In genomic region chr4:129701503-129702377, GRCm38 (mm10) we compare ENCODE assay signal across 9 mouse cellular contexts. TPM values are rescaled to one million over a fixed set of nuclear protein-coding genes. Genes with fewer than 3 reads are reported as not detected.
DNase-seq lines count a peak whose midpoint lies in the region; ATAC-seq and TF ChIP-seq lines count a peak whose summit lies in the region.
"Had no signal": no experiment of that assay in that cellular context is flagged by ENCODE, and none has a peak within 500 bp of the region (broad histone marks: within the 10 kb centered on the region; RNA-seq: fewer than 3 reads in every experiment).

No protein-coding gene starts in this region.

- no peaks in the 10 kb centered on the region for H3K79me2 ChIP-seq in CH12.LX (replicated peaks; ENCODE audit: control insufficient read depth, extremely low read depth, insufficient read depth, poor library complexity, severe bottlenecking)

- H3K4me2 ChIP-seq in CH12.LX (ENCODE audit: insufficient read depth, low read depth, poor library complexity, severe bottlenecking) = no peak overlapping the region; the same call in 1 of the 2 replicates
- H3K4me2 ChIP-seq in heart, embryonic 14.5 days (ENCODE audit: low read length) = peak overlapping the region; percentile 36
- H3K4me2 ChIP-seq in liver, embryonic 12.5 days = peak overlapping the region; percentile 55
- H3K4me2 ChIP-seq in stomach, embryonic 14.5 days (replicated peaks; ENCODE audit: low read depth, low read length) = no peak overlapping the region

- TF ChIP-seq RAD21 in CH12.LX (IDR thresholded peaks at IDR 0.05; ENCODE audit: low read depth, low read length) = peak; percentile 90

- H3K27ac ChIP-seq in CH12.LX (ENCODE audit: insufficient read depth, low read depth) = no peak overlapping the region
- H3K27ac ChIP-seq in heart, embryonic 14.5 days (replicated peaks in 1 of 2; ENCODE audit: control insufficient read depth in 1 of 2, insufficient read depth in 1 of 2, low read depth in 2 of 2, low read length in 2 of 2) = peak overlapping the region; percentile 81 to 84
- H3K27ac ChIP-seq in liver, embryonic 12.5 days = no peak overlapping the region
- peak overlapping the region; percentile 84 for H3K27ac ChIP-seq in stomach, embryonic 14.5 days (ENCODE audit: low read length)
- H3K27ac ChIP-seq: macrophage had no signal

- peak; percentile 61 to 90 for TF ChIP-seq CTCF in CH12.LX (conservative IDR thresholded peaks at IDR 0.05 in 1 of 2, IDR thresholded peaks at IDR 0.05 in 1 of 2; ENCODE audit: low read depth in 2 of 2, low read length in 2 of 2)

- WGBS in heart, embryonic 14.5 days = 47% methylated on average over 17 of the region's 17 CpGs
- 45% methylated on average over 17 of the region's 17 CpGs for WGBS in liver, embryonic 12.5 days (ENCODE audit: insufficient replicate concordance)
- WGBS in stomach, embryonic 14.5 days = 46% methylated on average over 17 of the region's 17 CpGs

- H3K27me3 ChIP-seq in CH12.LX (replicated peaks) = no peaks in the 10 kb centered on the region
- no peaks in the 10 kb centered on the region for H3K27me3 ChIP-seq in heart, embryonic 14.5 days (ENCODE audit: control insufficient read depth, insufficient read depth, low read length)
- no peaks in the 10 kb centered on the region for H3K27me3 ChIP-seq in liver, embryonic 12.5 days (replicated peaks)
- no peaks in the 10 kb centered on the region for H3K27me3 ChIP-seq in stomach, embryonic 14.5 days (ENCODE audit: control insufficient read depth, insufficient read depth, low read length)

- H3K4me1 ChIP-seq in CH12.LX (ENCODE audit: control insufficient read depth in 1 of 2, insufficient read depth in 2 of 2) = peaks cover 5 to 24% of the 10 kb centered on the region in 2 experiments
- peaks cover 15 to 28% of the 10 kb centered on the region in 2 experiments for H3K4me1 ChIP-seq in heart, embryonic 14.5 days (ENCODE audit: control insufficient read depth in 2 of 2, insufficient read depth in 2 of 2, low read length in 2 of 2)
- peaks cover 21% of the 10 kb centered on the region for H3K4me1 ChIP-seq in liver, embryonic 12.5 days
- H3K4me1 ChIP-seq in stomach, embryonic 14.5 days (ENCODE audit: control insufficient read depth, insufficient read depth, low read length) = peaks cover 25% of the 10 kb centered on the region

- TF ChIP-seq EP300 in CH12.LX (IDR thresholded peaks at IDR 0.05; ENCODE audit: low read length) = no peak

- in situ Hi-C loops in CH12.LX (cut with MboI; ENCODE audit: low pct_ligation_motif_present, low pct_unique_long_range_greater_than_20kb, low sequenced_read_pairs) = loop anchor here (5.0 to 25.0 kb wide), 3 partner anchors 71 to 386 kb away; no protein-coding TSS in a partner anchor

- DNase-seq in CH12.LX (ENCODE audit: extremely low read depth) = peak; percentile 90
- peak; percentile 93 for DNase-seq in c-Kit-positive CD71-negative TER-119-negative erythroid progenitor cells, embryonic 14.5 days (ENCODE audit: low read depth)
- peak; percentile 48 for DNase-seq in fibroblast of lung, adult 2 months (ENCODE audit: low read depth)
- DNase-seq in kidney, postnatal 10 days = peak; percentile 92
- peak; percentile 80 to 87 for DNase-seq in natural killer cell, adult 2 months (ENCODE audit: low spot score in 2 of 2)

- dilution Hi-C loops in CH12.LX (cut with MboI; ENCODE audit: extremely low pct_ligation_motif_present, extremely low pct_unique_long_range_greater_than_20kb, low sequenced_read_pairs) = no loop called here

- ATAC-seq in heart, embryonic 14.5 days (ENCODE audit: insufficient number of reproducible peaks, insufficient read depth, low FRiP score, low read depth) = no peak
- ATAC-seq in liver, embryonic 12.5 days = 0 out of 2 replicates have a peak, but pooled peaks have one; percentile 41
- peak; percentile 43; the same call in 1 of the 2 replicates for ATAC-seq in stomach, embryonic 14.5 days (ENCODE audit: insufficient number of reproducible peaks, insufficient read depth, low FRiP score, low read depth)

- H3K9ac ChIP-seq in CH12.LX (ENCODE audit: insufficient read depth, low read depth) = no peak overlapping the region
- peak overlapping the region; percentile 54 for H3K9ac ChIP-seq in heart, embryonic 14.5 days (ENCODE audit: low read length)
- H3K9ac ChIP-seq in liver, embryonic 12.5 days = no peak overlapping the region
- H3K9ac ChIP-seq in stomach, embryonic 14.5 days (replicated peaks; ENCODE audit: low read depth, low read length) = no peak overlapping the region

- no peak for TF ChIP-seq POLR2A in CH12.LX (IDR thresholded peaks at IDR 0.05; ENCODE audit: low read depth, low read length)

- H3K9me3 ChIP-seq in CH12.LX (replicated peaks; ENCODE audit: low read length) = no peaks in the 10 kb centered on the region
- no peaks in the 10 kb centered on the region for H3K9me3 ChIP-seq in heart, embryonic 14.5 days (ENCODE audit: control insufficient read depth, low read length)
- no peaks in the 10 kb centered on the region for H3K9me3 ChIP-seq in liver, embryonic 12.5 days (replicated peaks)
- no peaks in the 10 kb centered on the region for H3K9me3 ChIP-seq in stomach, embryonic 14.5 days (ENCODE audit: control insufficient read depth, low read depth, low read length)

- peaks cover 22 to 57% of the 10 kb centered on the region in 2 experiments for H3K36me3 ChIP-seq in CH12.LX (replicated peaks in 1 of 2; ENCODE audit: control insufficient read depth in 1 of 2, insufficient read depth in 1 of 2, low read length in 1 of 2)
- H3K36me3 ChIP-seq in heart, embryonic 14.5 days (ENCODE audit: control insufficient read depth, insufficient read depth, low read length) = peaks cover 47% of the 10 kb centered on the region
- H3K36me3 ChIP-seq in liver, embryonic 12.5 days = peaks cover 45% of the 10 kb centered on the region
- peaks cover 35% of the 10 kb centered on the region for H3K36me3 ChIP-seq in stomach, embryonic 14.5 days (ENCODE audit: control insufficient read depth, insufficient read depth, low read length)

- no peak overlapping the region for H3K4me3 ChIP-seq in CH12.LX (replicated peaks in 1 of 3; ENCODE audit: low read depth in 2 of 3, low read length in 2 of 3, poor library complexity in 1 of 3)
- H3K4me3 ChIP-seq in heart, embryonic 14.5 days (ENCODE audit: control insufficient read depth in 1 of 2, insufficient read depth in 1 of 2, low read depth in 1 of 2, low read length in 2 of 2) = no peak overlapping the region
- H3K4me3 ChIP-seq in liver, embryonic 12.5 days = peak overlapping the region; percentile 18
- H3K4me3 ChIP-seq in stomach, embryonic 14.5 days (ENCODE audit: low read depth, low read length) = no peak overlapping the region

TF ChIP-seq in CH12.LX, 34 proteins besides CTCF, POLR2A, EP300 and RAD21 (continues in another document):
- TF ChIP-seq NELFE (IDR thresholded peaks at IDR 0.05; ENCODE audit: low read depth, low read length) (no peak), TCF12 (IDR thresholded peaks at IDR 0.05; ENCODE audit: low read depth, low read length) (no peak), HCFC1 (IDR thresholded peaks at IDR 0.05; ENCODE audit: low read depth, low read length) (peak; percentile 26; the same call in 1 of the 2 replicates), MAZ (IDR thresholded peaks at IDR 0.05; ENCODE audit: low read depth, low read length) (no peak), MAFK (IDR thresholded peaks at IDR 0.05; ENCODE audit: insufficient replicate concordance, low read length) (no peak), POLR2AphosphoS2 (IDR thresholded peaks at IDR 0.05; ENCODE audit: low read depth, low read length) (peak; percentile 85), NRF1 (IDR thresholded peaks at IDR 0.05; ENCODE audit: low read depth, low read length) (no peak), ZC3H11A (IDR thresholded peaks at IDR 0.05; ENCODE audit: low read depth, low read length) (no peak), ETS1 (conservative IDR thresholded peaks at IDR 0.05; ENCODE audit: low read depth, low read length) (no peak), ZKSCAN1 (IDR thresholded peaks at IDR 0.05; ENCODE audit: borderline replicate concordance, low read depth, low read length) (no peak), ELF1 (IDR thresholded peaks at IDR 0.05; ENCODE audit: low read depth, low read length) (peak; percentile 60; the same call in 1 of the 2 replicates), CHD2 (IDR thresholded peaks at IDR 0.05; ENCODE audit: low read length) (no peak), MEF2A (IDR thresholded peaks at IDR 0.05; ENCODE audit: borderline replicate concordance, low read depth, low read length) (0 out of 2 replicates have a peak, but pooled peaks have one; percentile 21), USF1 (IDR thresholded peaks at IDR 0.05; ENCODE audit: low read depth, low read length) (no peak), GABPA (IDR thresholded peaks at IDR 0.05; ENCODE audit: insufficient replicate concordance, low read depth, low read length) (no peak), E2F4 (IDR thresholded peaks at IDR 0.05; ENCODE audit: insufficient replicate concordance, low read depth, low read length) (no peak), IRF4 (IDR thresholded peaks at IDR 0.05; ENCODE audit: low read depth, low read length) (peak; percentile 94), CHD1 (IDR thresholded peaks at IDR 0.05; ENCODE audit: low read depth, low read length) (no peak)

RNA-seq across cellular contexts. Expression of gene Tmem39b, which starts 5.1 kb away (rescaled TPM):
- total RNA-seq in CH12.LX (2012; rRNA removed) (11.3 and 11.9 TPM in 2 replicates), CH12.LX (2014; rRNA removed) (13.9 and 14.6 TPM in 2 replicates)
- 33.5 and 37.7 TPM in 2 replicates for polyA plus RNA-seq in CH12.LX (2012; ENCODE audit: insufficient read length, low read depth)
- 7.1 and 13.4 TPM in 2 replicates for polyA plus RNA-seq in heart, embryonic 14.5 days (2014; fragmentation: Nextera tagmentation; extraction: Ambion mirVana)
- 4.9 and 6.0 TPM in 2 replicates for polyA plus RNA-seq in liver, embryonic 12.5 days (2016; fragmentation: Nextera tagmentation; extraction: Ambion mirVana)
- 27.6 and 27.7 TPM in 2 replicates for polyA plus RNA-seq in stomach, embryonic 14.5 days (2014; fragmentation: Nextera tagmentation; extraction: Ambion mirVana)

RNA-seq across cellular contexts. Expression of gene Kpna6, which starts 29.2 kb away (rescaled TPM):
- total RNA-seq in CH12.LX (2012; rRNA removed) (17.3 and 23.9 TPM in 2 replicates), CH12.LX (2014; rRNA removed) (19.6 and 22.4 TPM in 2 replicates)
- 25.8 and 26.4 TPM in 2 replicates for polyA plus RNA-seq in CH12.LX (2012; ENCODE audit: insufficient read length, low read depth)
- polyA plus RNA-seq in heart, embryonic 14.5 days (2014; fragmentation: Nextera tagmentation; extraction: Ambion mirVana) = 11.5 and 14.2 TPM in 2 replicates
- polyA plus RNA-seq in liver, embryonic 12.5 days (2016; fragmentation: Nextera tagmentation; extraction: Ambion mirVana) = 10.0 and 10.3 TPM in 2 replicates
- 12.0 and 14.4 TPM in 2 replicates for polyA plus RNA-seq in stomach, embryonic 14.5 days (2014; fragmentation: Nextera tagmentation; extraction: Ambion mirVana)

RNA-seq across cellular contexts. Expression of gene Khdrbs1, which starts 40.4 kb away (rescaled TPM):
- 58.6 and 65.9 TPM in 2 replicates for total RNA-seq in CH12.LX (2012; rRNA removed)
- 67.4 and 79.0 TPM in 2 replicates for total RNA-seq in CH12.LX (2014; rRNA removed)
- polyA plus RNA-seq in CH12.LX (2012; ENCODE audit: insufficient read length, low read depth) = 125 TPM in 2 replicates
- polyA plus RNA-seq in heart, embryonic 14.5 days (2014; fragmentation: Nextera tagmentation; extraction: Ambion mirVana) = 69.6 and 74.0 TPM in 2 replicates
- polyA plus RNA-seq in liver, embryonic 12.5 days (2016; fragmentation: Nextera tagmentation; extraction: Ambion mirVana) = 59.4 and 60.2 TPM in 2 replicates
- 95.5 and 103 TPM in 2 replicates for polyA plus RNA-seq in stomach, embryonic 14.5 days (2014; fragmentation: Nextera tagmentation; extraction: Ambion mirVana)

Comparison
In these comparisons a context has a peak if more than half of its experiments do, and no peak if none do; other contexts are left out.
1. H3K27ac ChIP-seq: peak in heart, embryonic 14.5 days (2 of 2) and stomach, embryonic 14.5 days (single experiment); none in CH12.LX (single experiment) and liver, embryonic 12.5 days (single experiment).
2. H3K4me2 ChIP-seq: peak in heart, embryonic 14.5 days (single experiment) and liver, embryonic 12.5 days (single experiment); none in CH12.LX (single experiment) and stomach, embryonic 14.5 days (single experiment).
3. Peak in every context shown above with its lines, with median percentiles within 50 percentile points of each other: DNase-seq.